Mouse (Mus musculus) E14TG2a.4 (cell line): ENCODE measurements at regions not wholly inside any gene's neighbourhood (a gene's known extent, or its start where the extent isn't known, plus 50 kb on each side); places are given as distances from the start of the nearest gene placed in this dataset.

ENCODE experiments used
- H3K27me3 ChIP-seq: 2 replicates; pipeline ENCODE4 v1.6.1; 2014; ENCODE audit warnings: low read length, control low read depth; ENCODE audit not compliant: insufficient read depth
- H3K36me3 ChIP-seq: 2 replicates; pipeline ENCODE4 v1.6.1; 2014; ENCODE audit warnings: low read length, control low read depth; ENCODE audit not compliant: insufficient read depth
- H3K4me1 ChIP-seq: replicated peaks from 2 replicates; pipeline ENCODE4 v1.6.1; 2014; ENCODE audit warnings: low read depth, low read length, control low read depth
- H3K4me3 ChIP-seq: replicated peaks from 2 replicates; pipeline ENCODE4 v1.5.1; 2014; ENCODE audit warnings: mild to moderate bottlenecking, low read length
- H3K9me3 ChIP-seq: 2 replicates; pipeline ENCODE4 v1.6.1; 2014; ENCODE audit warnings: low read length, control low read depth
- CTCF ChIP-seq: conservative IDR thresholded peaks from 2 replicates; pipeline ENCODE4 v1.5.1; 2014; ENCODE audit warnings: low read length
- NANOG ChIP-seq: IDR thresholded peaks from 2 replicates; pipeline ENCODE4 v1.6.1; 2014; ENCODE audit warnings: borderline replicate concordance, low read length, mixed read lengths
- POU5F1 ChIP-seq: IDR thresholded peaks from 2 replicates; pipeline ENCODE4 v1.6.1; 2014; ENCODE audit warnings: low read length, borderline replicate concordance

GRCm38 (mm10) chr10:37618606-37619005 is 479.9 kb upstream of the Marcks start:
- H3K4me3 ChIP-seq: no peak overlapping the region
- H3K27me3 ChIP-seq: no peaks in the 10 kb centered on the region
- H3K4me1 ChIP-seq: no peaks in the 10 kb centered on the region
- no peaks in the 10 kb centered on the region for H3K9me3 ChIP-seq
- TF ChIP-seq NANOG (no peak), POU5F1 (no peak), CTCF (no peak)
- no peaks in the 10 kb centered on the region for H3K36me3 ChIP-seq

- no peaks in the 10 kb centered on the region for H3K36me3 ChIP-seq
- H3K9me3 ChIP-seq: no peaks in the 10 kb centered on the region
- no peak overlapping the region for H3K4me3 ChIP-seq
- no peaks in the 10 kb centered on the region for H3K27me3 ChIP-seq
- no peaks in the 10 kb centered on the region for H3K4me1 ChIP-seq
- TF ChIP-seq NANOG (no peak), CTCF (no peak), POU5F1 (no peak)
Measured at GRCm38 (mm10) chr10:37617708-37618300, 479.1 kb upstream of the Marcks start.

GRCm38 (mm10) chr10:37615926-37616691 is 477.4 kb upstream of the Marcks start:
- Histone ChIP-seq H3K4me1 (no peaks in the 10 kb centered on the region), H3K9me3 (no peaks in the 10 kb centered on the region), H3K36me3 (no peaks in the 10 kb centered on the region), H3K4me3 (no peak overlapping the region), H3K27me3 (no peaks in the 10 kb centered on the region)
- TF ChIP-seq CTCF (no peak), POU5F1 (no peak), NANOG (no peak)

- Histone ChIP-seq H3K9me3 (no peaks in the 10 kb centered on the region), H3K4me1 (no peaks in the 10 kb centered on the region), H3K36me3 (no peaks in the 10 kb centered on the region), H3K27me3 (no peaks in the 10 kb centered on the region), H3K4me3 (no peak overlapping the region)
- no peak for TF ChIP-seq POU5F1
- no peak for TF ChIP-seq CTCF
- no peak for TF ChIP-seq NANOG
Measured at GRCm38 (mm10) chr10:37613936-37614335, 475.2 kb upstream of the Marcks start.

- Histone ChIP-seq H3K9me3 (peaks cover 12% of the 10 kb centered on the region), H3K4me3 (no peak overlapping the region), H3K27me3 (no peaks in the 10 kb centered on the region), H3K4me1 (no peaks in the 10 kb centered on the region), H3K36me3 (no peaks in the 10 kb centered on the region)
- TF ChIP-seq CTCF: no peak
- TF ChIP-seq POU5F1: no peak
- TF ChIP-seq NANOG: no peak
Measured at GRCm38 (mm10) chr10:37603529-37603928, 464.8 kb upstream of the Marcks start.

- H3K36me3 ChIP-seq: no peaks in the 10 kb centered on the region
- no peaks in the 10 kb centered on the region for H3K4me1 ChIP-seq
- no peaks in the 10 kb centered on the region for H3K27me3 ChIP-seq
- no peak overlapping the region for H3K4me3 ChIP-seq
- peaks cover 12% of the 10 kb centered on the region for H3K9me3 ChIP-seq
- no peak for TF ChIP-seq POU5F1
- no peak for TF ChIP-seq CTCF
Measured at GRCm38 (mm10) chr10:37602936-37603335, 464.2 kb upstream of the Marcks start.

GRCm38 (mm10) chr10:37589889-37590288 is 451.2 kb upstream of the Marcks start:
- Histone ChIP-seq H3K36me3 (no peaks in the 10 kb centered on the region), H3K9me3 (no peaks in the 10 kb centered on the region)
- no peak for TF ChIP-seq CTCF
- no peak for TF ChIP-seq NANOG
- TF ChIP-seq POU5F1: no peak

GRCm38 (mm10) chr10:37589009-37589408 is 450.3 kb upstream of the Marcks start:
- Histone ChIP-seq H3K27me3 (no peaks in the 10 kb centered on the region), H3K4me1 (no peaks in the 10 kb centered on the region), H3K4me3 (no peak overlapping the region), H3K36me3 (no peaks in the 10 kb centered on the region), H3K9me3 (no peaks in the 10 kb centered on the region)
- TF ChIP-seq CTCF (no peak), NANOG (no peak), POU5F1 (no peak)

More at GRCm38 (mm10) chr10:37589889-37590288, 451.2 kb upstream of the Marcks start:
- Histone ChIP-seq H3K4me1 (no peaks in the 10 kb centered on the region), H3K27me3 (no peaks in the 10 kb centered on the region), H3K4me3 (no peak overlapping the region)
